10 mouse cellular contexts compared by ENCODE assay signal in the genomic region with DNA sequence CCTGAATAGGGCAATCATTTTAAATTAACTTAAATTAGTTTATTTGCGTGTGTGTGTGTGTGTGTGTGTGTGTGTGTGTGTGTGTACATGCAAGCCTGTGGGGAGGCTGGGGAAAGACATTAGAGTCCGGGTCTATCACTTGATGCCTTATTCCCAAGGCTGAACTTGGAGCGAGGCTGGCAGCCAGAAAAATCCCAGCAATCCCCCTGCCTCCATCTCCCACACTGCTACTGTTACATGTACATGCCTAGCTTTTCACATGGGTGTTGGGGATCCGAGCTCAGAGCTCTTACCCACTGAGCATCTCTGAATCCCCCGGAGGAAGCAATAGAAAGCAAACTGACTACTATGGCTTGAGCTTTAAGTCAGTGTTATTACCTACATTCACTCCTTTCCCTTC. TPM values are rescaled to one million over a fixed set of nuclear protein-coding genes. Genes with fewer than 3 reads are reported as not detected.
DNase-seq lines count a peak whose midpoint lies in the region; ATAC-seq and TF ChIP-seq lines count a peak whose summit lies in the region.
"Had no signal": no experiment of that assay in that cellular context is flagged by ENCODE, and none has a peak within 500 bp of the region (broad histone marks: within the 10 kb centered on the region; RNA-seq: fewer than 3 reads in every experiment).

No protein-coding gene starts in this region.

- no peak overlapping the region for H3K4me3 ChIP-seq in kidney, embryonic 14.5 days (ENCODE audit: low read length)
- H3K4me3 ChIP-seq in CH12.LX (replicated peaks in 1 of 3; ENCODE audit: low read depth in 2 of 3, low read length in 2 of 3, poor library complexity in 1 of 3) = no peak overlapping the region
- H3K4me3 ChIP-seq in bone marrow macrophage, adult 2 months (ENCODE audit: insufficient read depth, low read length) = no peak overlapping the region
- 0 out of 2 replicates have a peak overlapping the region, but pooled peaks have one; percentile 22 for H3K4me3 ChIP-seq in liver, embryonic 13.5 days (replicated peaks)

- TF ChIP-seq CTCF in CH12.LX (conservative IDR thresholded peaks at IDR 0.05 in 1 of 2, IDR thresholded peaks at IDR 0.05 in 1 of 2; ENCODE audit: low read depth in 2 of 2, low read length in 2 of 2) = no peak
- no peak for TF ChIP-seq CTCF in bone marrow macrophage, adult 2 months (IDR thresholded peaks at IDR 0.05; ENCODE audit: low read depth, low read length)

- no peaks in the 10 kb centered on the region for H3K79me2 ChIP-seq in CH12.LX (replicated peaks; ENCODE audit: control insufficient read depth, extremely low read depth, insufficient read depth, poor library complexity, severe bottlenecking)

- in situ Hi-C loops in CH12.LX (cut with MboI; ENCODE audit: low pct_ligation_motif_present, low pct_unique_long_range_greater_than_20kb, low sequenced_read_pairs) = no loop called here

- dilution Hi-C loops in CH12.LX (cut with MboI; ENCODE audit: extremely low pct_ligation_motif_present, extremely low pct_unique_long_range_greater_than_20kb, low sequenced_read_pairs) = no loop called here

- H3K9ac ChIP-seq in kidney, embryonic 14.5 days (ENCODE audit: low read depth, low read length) = no peak overlapping the region
- H3K9ac ChIP-seq in CH12.LX (ENCODE audit: insufficient read depth, low read depth) = no peak overlapping the region
- H3K9ac ChIP-seq in liver, embryonic 13.5 days = peak overlapping the region; percentile 67

- no peak for TF ChIP-seq EP300 in CH12.LX (IDR thresholded peaks at IDR 0.05; ENCODE audit: low read length)

- WGBS in kidney, embryonic 14.5 days = 77% methylated on average over 5 of the region's 5 CpGs
- 83% methylated on average over 5 of the region's 5 CpGs for WGBS in liver, embryonic 13.5 days (ENCODE audit: insufficient replicate concordance)

- no peak for TF ChIP-seq POLR2A in CH12.LX (IDR thresholded peaks at IDR 0.05; ENCODE audit: low read depth, low read length)
- TF ChIP-seq POLR2A in bone marrow macrophage, adult 2 months (IDR thresholded peaks at IDR 0.05; ENCODE audit: borderline replicate concordance, low read depth, low read length) = no peak

- ATAC-seq in kidney, embryonic 14.5 days (ENCODE audit: low FRiP score, low TSS enrichment) = no peak
- no peak for ATAC-seq in liver, embryonic 13.5 days (ENCODE audit: low read depth)
- ATAC-seq in frontal cortex, adult (ENCODE audit: low TSS enrichment) = no peak

- H3K4me1 ChIP-seq in kidney, embryonic 14.5 days (ENCODE audit: control insufficient read depth, insufficient read depth, low read length) = peaks cover 20% of the 10 kb centered on the region
- peaks cover 18 to 35% of the 10 kb centered on the region in 2 experiments for H3K4me1 ChIP-seq in CH12.LX (ENCODE audit: control insufficient read depth in 1 of 2, insufficient read depth in 2 of 2)
- H3K4me1 ChIP-seq in bone marrow macrophage, adult 2 months (ENCODE audit: control insufficient read depth, insufficient read depth, low read length) = peaks cover 39% of the 10 kb centered on the region
- H3K4me1 ChIP-seq in liver, embryonic 13.5 days (replicated peaks) = peaks cover 61% of the 10 kb centered on the region

- no peak for DNase-seq in kidney, adult 18-20 months
- no peak for DNase-seq in CH12.LX (ENCODE audit: extremely low read depth)
- DNase-seq in liver, embryonic 13.5 days = no peak
- DNase-seq in left cerebral cortex, adult 11 months (ENCODE audit: low spot score) = no peak
- no peak for DNase-seq in left cerebral cortex, adult 18-20 months (ENCODE audit: low spot score in 2 of 2)
- DNase-seq: right cerebral cortex, postnatal 14 days had no signal

- no peaks in the 10 kb centered on the region for H3K27me3 ChIP-seq in kidney, embryonic 14.5 days (ENCODE audit: control insufficient read depth, insufficient read depth, low read length)
- H3K27me3 ChIP-seq in CH12.LX (replicated peaks) = no peaks in the 10 kb centered on the region
- H3K27me3 ChIP-seq in liver, embryonic 13.5 days = no peaks in the 10 kb centered on the region

- H3K9me3 ChIP-seq in kidney, embryonic 14.5 days (ENCODE audit: control insufficient read depth, low read length) = no peaks in the 10 kb centered on the region
- no peaks in the 10 kb centered on the region for H3K9me3 ChIP-seq in CH12.LX (replicated peaks; ENCODE audit: low read length)
- H3K9me3 ChIP-seq in liver, embryonic 13.5 days (replicated peaks) = no peaks in the 10 kb centered on the region

- 0 out of 2 replicates have a peak overlapping the region, but pooled peaks have one; percentile 69 for H3K27ac ChIP-seq in kidney, embryonic 14.5 days (ENCODE audit: low read depth, low read length)
- no peak overlapping the region; the same call in 1 of the 2 replicates for H3K27ac ChIP-seq in CH12.LX (ENCODE audit: insufficient read depth, low read depth)
- peak overlapping the region; percentile 98 for H3K27ac ChIP-seq in bone marrow macrophage, adult 2 months (ENCODE audit: insufficient read depth, low read depth, low read length)
- H3K27ac ChIP-seq in liver, embryonic 13.5 days = peak overlapping the region; percentile 93

- H3K4me2 ChIP-seq in kidney, embryonic 14.5 days (replicated peaks; ENCODE audit: low read depth, low read length) = no peak overlapping the region
- H3K4me2 ChIP-seq in CH12.LX (ENCODE audit: insufficient read depth, low read depth, poor library complexity, severe bottlenecking) = peak overlapping the region; percentile 72; the same call in 1 of the 2 replicates
- H3K4me2 ChIP-seq in liver, embryonic 13.5 days = peak overlapping the region; percentile 56

- peaks cover 5% of the 10 kb centered on the region for H3K36me3 ChIP-seq in kidney, embryonic 14.5 days (ENCODE audit: control insufficient read depth, insufficient read depth, low read length)
- peaks cover 2 to 40% of the 10 kb centered on the region in 2 experiments for H3K36me3 ChIP-seq in CH12.LX (replicated peaks in 1 of 2; ENCODE audit: control insufficient read depth in 1 of 2, insufficient read depth in 1 of 2, low read length in 1 of 2)
- H3K36me3 ChIP-seq in liver, embryonic 13.5 days = peaks cover 62% of the 10 kb centered on the region

- TF ChIP-seq RAD21 in CH12.LX (IDR thresholded peaks at IDR 0.05; ENCODE audit: low read depth, low read length) = no peak

TF ChIP-seq in CH12.LX, 34 proteins besides CTCF, POLR2A, EP300 and RAD21 (continues in another document):
- no peak for TF ChIP-seq HCFC1 (IDR thresholded peaks at IDR 0.05; ENCODE audit: low read depth, low read length)
- TF ChIP-seq CHD1 (IDR thresholded peaks at IDR 0.05; ENCODE audit: low read depth, low read length) = no peak
- no peak for TF ChIP-seq NRF1 (IDR thresholded peaks at IDR 0.05; ENCODE audit: low read depth, low read length)
- TF ChIP-seq ZKSCAN1 (IDR thresholded peaks at IDR 0.05; ENCODE audit: borderline replicate concordance, low read depth, low read length) = no peak
- TF ChIP-seq SIN3A (IDR thresholded peaks at IDR 0.05; ENCODE audit: low read length) = no peak
- TF ChIP-seq ZNF384 (IDR thresholded peaks at IDR 0.05; ENCODE audit: low read depth, low read length) = no peak

RNA-seq across cellular contexts. Expression of a gene that starts 12.2 kb away (rescaled TPM):
- 14.4 and 14.8 TPM in 2 replicates for polyA plus RNA-seq in kidney, embryonic 14.5 days (2014; fragmentation: Nextera tagmentation; extraction: Ambion mirVana)
- 8.7 and 10.0 TPM in 2 replicates for total RNA-seq in CH12.LX (2012; rRNA removed)
- total RNA-seq in CH12.LX (2014; rRNA removed) = 11.5 and 13.4 TPM in 2 replicates
- polyA plus RNA-seq in CH12.LX (2012; ENCODE audit: insufficient read length, low read depth) = 16.7 and 16.8 TPM in 2 replicates
- polyA plus RNA-seq in bone marrow macrophage, adult 2 months (2012; ENCODE audit: insufficient read depth, insufficient read length, missing spikeins) = 18.1 and 22.5 TPM in 2 replicates
- polyA plus RNA-seq in liver, embryonic 13.5 days (2015; fragmentation: Nextera tagmentation; extraction: Ambion mirVana) = 32.1 and 37.8 TPM in 2 replicates
- total RNA-seq in left cerebral cortex, adult 18-20 months (2021) = 10 to 100 TPM; 46.9 to 48.9 TPM

RNA-seq across cellular contexts. Expression of a gene that starts 26.8 kb away (rescaled TPM):
- polyA plus RNA-seq in kidney, embryonic 14.5 days (2014; fragmentation: Nextera tagmentation; extraction: Ambion mirVana) = 0.43 and 0.84 TPM in 2 replicates
- total RNA-seq in CH12.LX (2012; rRNA removed) (not detected in 2 replicates), CH12.LX (2014; rRNA removed) (not detected in 2 replicates)
- not detected in 2 replicates for polyA plus RNA-seq in CH12.LX (2012; ENCODE audit: insufficient read length, low read depth)
- polyA plus RNA-seq in bone marrow macrophage, adult 2 months (2012; ENCODE audit: insufficient read depth, insufficient read length, missing spikeins) = not detected in 2 replicates
- polyA plus RNA-seq in liver, embryonic 13.5 days (2015; fragmentation: Nextera tagmentation; extraction: Ambion mirVana) = 0.13 TPM in 1 of 2 replicates, not detected in the other
- total RNA-seq in left cerebral cortex, adult 18-20 months (2021) = under 1 TPM; 0.44 to 0.87 TPM
- total RNA-seq: common myeloid progenitor, adult 5-6 weeks had no signal

RNA-seq across cellular contexts. Expression of a gene that starts 31.2 kb away (rescaled TPM):
- 9.3 and 10.1 TPM in 2 replicates for polyA plus RNA-seq in kidney, embryonic 14.5 days (2014; fragmentation: Nextera tagmentation; extraction: Ambion mirVana)
- 2.2 and 2.4 TPM in 2 replicates for total RNA-seq in CH12.LX (2012; rRNA removed)
- total RNA-seq in CH12.LX (2014; rRNA removed) = 0.72 and 2.1 TPM in 2 replicates
- polyA plus RNA-seq in CH12.LX (2012; ENCODE audit: insufficient read length, low read depth) = 12.1 and 16.6 TPM in 2 replicates
- polyA plus RNA-seq in bone marrow macrophage, adult 2 months (2012; ENCODE audit: insufficient read depth, insufficient read length, missing spikeins) = 107 and 128 TPM in 2 replicates
- polyA plus RNA-seq in liver, embryonic 13.5 days (2015; fragmentation: Nextera tagmentation; extraction: Ambion mirVana) = 2.8 and 3.4 TPM in 2 replicates
- 10 to 100 TPM in 1 of 2 experiments, 1 to 10 TPM in 1; 6.9 to 10.6 TPM for total RNA-seq in left cerebral cortex, adult 18-20 months (2021)

RNA-seq across cellular contexts. Expression of a gene that starts 43.4 kb away (rescaled TPM):
- 5.7 and 12.5 TPM in 2 replicates for polyA plus RNA-seq in kidney, embryonic 14.5 days (2014; fragmentation: Nextera tagmentation; extraction: Ambion mirVana)
- total RNA-seq in CH12.LX (2012; rRNA removed) (1.1 and 1.5 TPM in 2 replicates), CH12.LX (2014; rRNA removed) (0.50 and 1.1 TPM in 2 replicates)
- polyA plus RNA-seq in CH12.LX (2012; ENCODE audit: insufficient read length, low read depth) = 7.4 and 9.0 TPM in 2 replicates
- polyA plus RNA-seq in bone marrow macrophage, adult 2 months (2012; ENCODE audit: insufficient read depth, insufficient read length, missing spikeins) = 37.5 and 42.1 TPM in 2 replicates
- polyA plus RNA-seq in liver, embryonic 13.5 days (2015; fragmentation: Nextera tagmentation; extraction: Ambion mirVana) = 3.4 and 4.1 TPM in 2 replicates
- 10 to 100 TPM in 1 of 2 experiments, 1 to 10 TPM in 1; 9.7 to 10.1 TPM for total RNA-seq in left cerebral cortex, adult 18-20 months (2021)

RNA-seq across cellular contexts. Expression of a gene that starts 43.4 kb away (rescaled TPM):
- polyA plus RNA-seq in kidney, embryonic 14.5 days (2014; fragmentation: Nextera tagmentation; extraction: Ambion mirVana) = 37.6 and 43.2 TPM in 2 replicates
- total RNA-seq in CH12.LX (2012; rRNA removed) (20.0 and 25.6 TPM in 2 replicates), CH12.LX (2014; rRNA removed) (9.0 and 9.9 TPM in 2 replicates)
- 47.9 and 62.1 TPM in 2 replicates for polyA plus RNA-seq in CH12.LX (2012; ENCODE audit: insufficient read length, low read depth)
- 209 and 221 TPM in 2 replicates for polyA plus RNA-seq in bone marrow macrophage, adult 2 months (2012; ENCODE audit: insufficient read depth, insufficient read length, missing spikeins)
- 24.8 and 32.0 TPM in 2 replicates for polyA plus RNA-seq in liver, embryonic 13.5 days (2015; fragmentation: Nextera tagmentation; extraction: Ambion mirVana)
- total RNA-seq in left cerebral cortex, adult 18-20 months (2021) = 10 to 100 TPM; 13.8 to 14.3 TPM
